Mouse (Mus musculus) forebrain, embryonic 11.5 days (tissue): ENCODE results near the gene Gcsh. TPM values are rescaled to one million over a fixed set of nuclear protein-coding genes. Genes with fewer than 3 reads are reported as not detected.

Experiments used
- ATAC-seq: fragments of 200-750 bp; cut with Nextera tagmentation; replicated peaks from 2 replicates; pipeline ENCODE4 v1.8.0; 2017; ENCODE audit warnings: moderate TSS enrichment; ENCODE audit not compliant: low FRiP score
- DNase-seq: peaks from one replicate; pipeline ENCODE4 v3.0.0-alpha.2; 2017; ENCODE audit warnings: low spot score
- H3K27ac ChIP-seq: fragments of 300-500 bp; sonication (generic); 2 replicates; pipeline ENCODE4 v1.5.1; 2014; ENCODE audit warnings: low read depth, low read length
- H3K27me3 ChIP-seq: fragments of 300-500 bp; sonication (generic); 2 replicates; pipeline ENCODE4 v1.6.1; 2014; ENCODE audit warnings: mild to moderate bottlenecking, low read length, mixed read lengths; ENCODE audit not compliant: control insufficient read depth, insufficient read depth
- H3K36me3 ChIP-seq: fragments of 300-500 bp; sonication (generic); 2 replicates; pipeline ENCODE4 v1.6.1; 2014; ENCODE audit warnings: mild to moderate bottlenecking, low read length, moderate library complexity, mixed read lengths; ENCODE audit not compliant: control insufficient read depth, insufficient read depth
- H3K4me1 ChIP-seq: fragments of 300-500 bp; sonication (generic); replicated peaks from 2 replicates; pipeline ENCODE4 v1.6.1; 2014; ENCODE audit warnings: low read length, mixed read lengths; ENCODE audit not compliant: control insufficient read depth, insufficient read depth
- H3K4me2 ChIP-seq: fragments of 300-500 bp; sonication (generic); 2 replicates; pipeline ENCODE4 v1.6.1; 2014; ENCODE audit warnings: low read depth, mild to moderate bottlenecking, low read length, moderate library complexity, mixed read lengths; ENCODE audit not compliant: severe bottlenecking
- H3K4me3 ChIP-seq: fragments of 300-500 bp; sonication (generic); 2 replicates; pipeline ENCODE4 v1.5.1; 2014; ENCODE audit warnings: low read depth, low read length
- H3K9ac ChIP-seq: fragments of 300-500 bp; sonication (generic); 2 replicates; pipeline ENCODE4 v1.6.1; 2014; ENCODE audit warnings: low read length
- H3K9me3 ChIP-seq: fragments of 300-500 bp; sonication (generic); 2 replicates; pipeline ENCODE4 v1.6.1; 2016; ENCODE audit warnings: low read length, mixed read lengths; ENCODE audit not compliant: control insufficient read depth
- WGBS: fragments of 180-500 bp; shearing (Covaris S2); extraction: QIAGEN DNeasy Blood & Tissue Kit; methylation state at CpG from one replicate; pipeline ENCODE4 v1.1.7; 2014; 5-methylcytosine and 5-hydroxymethylcytosine counted together
- polyA plus RNA-seq: library from polyadenylated mRNA; unstranded; fragments of >200 nt; fragmentation: Nextera tagmentation; extraction: Ambion mirVana; gene quantifications from 2 replicates; pipeline ENCODE4 v1.2.1, GENCODE M21; 2014

Gene Gcsh
- polyA plus RNA-seq, 1 experiment from 2014 or later: 159 TPM

DNA sequence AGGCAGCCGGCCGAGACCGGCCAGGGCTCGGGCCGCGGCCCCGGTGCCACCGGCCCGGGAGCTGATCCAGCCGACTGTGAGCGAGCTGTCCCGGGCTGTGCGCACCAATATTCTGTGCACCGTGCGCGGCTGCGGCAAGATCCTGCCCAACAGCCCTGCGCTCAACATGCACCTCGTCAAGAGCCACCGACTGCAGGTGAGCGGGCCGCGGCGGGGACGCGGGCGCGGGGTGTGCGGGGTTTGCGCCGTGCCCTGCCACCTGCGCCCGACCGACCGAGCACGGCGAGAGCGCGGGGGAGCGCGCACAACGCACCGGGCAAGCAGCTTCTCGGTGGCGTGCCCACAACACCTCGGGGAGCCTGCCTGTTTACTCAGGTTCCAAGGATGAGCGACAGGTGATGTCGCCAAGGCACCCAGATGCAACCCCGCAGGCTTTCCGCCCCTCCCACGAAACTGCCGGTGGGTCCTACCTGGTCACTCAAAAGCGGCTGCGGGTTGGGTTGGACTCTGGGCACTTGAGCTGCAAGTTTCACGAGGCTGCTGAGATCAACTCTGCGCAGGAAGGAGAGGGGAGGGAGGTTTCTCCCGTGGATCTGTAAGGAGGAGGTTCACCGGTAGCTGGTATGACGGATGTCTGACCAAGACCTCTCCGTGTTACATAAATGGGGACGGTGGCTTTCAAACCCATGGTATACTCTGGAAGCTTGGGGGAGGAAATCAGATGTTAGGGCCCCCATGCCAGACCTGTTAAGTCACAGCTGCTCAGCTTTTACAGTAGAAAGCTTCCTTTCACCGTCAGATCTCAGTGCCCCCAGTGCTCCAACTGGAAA, 49.6 kb downstream of the Gcsh start:
- no peaks in the 10 kb centered on the region for H3K36me3 ChIP-seq
- H3K27me3 ChIP-seq: no peaks in the 10 kb centered on the region
- H3K27ac ChIP-seq: no peak overlapping the region
- H3K4me3 ChIP-seq: peak overlapping the region; percentile 94
- peak; percentile 58 for DNase-seq
- ATAC-seq: peak; percentile 81; the same call in 1 of the 2 replicates
- WGBS: under 1% methylated on average over 62 of the region's 62 CpGs
- peak overlapping the region; percentile 85 for H3K9ac ChIP-seq
- H3K9me3 ChIP-seq: no peaks in the 10 kb centered on the region
- H3K4me2 ChIP-seq: peak overlapping the region; percentile 97
- peaks cover 9% of the 10 kb centered on the region for H3K4me1 ChIP-seq

DNA sequence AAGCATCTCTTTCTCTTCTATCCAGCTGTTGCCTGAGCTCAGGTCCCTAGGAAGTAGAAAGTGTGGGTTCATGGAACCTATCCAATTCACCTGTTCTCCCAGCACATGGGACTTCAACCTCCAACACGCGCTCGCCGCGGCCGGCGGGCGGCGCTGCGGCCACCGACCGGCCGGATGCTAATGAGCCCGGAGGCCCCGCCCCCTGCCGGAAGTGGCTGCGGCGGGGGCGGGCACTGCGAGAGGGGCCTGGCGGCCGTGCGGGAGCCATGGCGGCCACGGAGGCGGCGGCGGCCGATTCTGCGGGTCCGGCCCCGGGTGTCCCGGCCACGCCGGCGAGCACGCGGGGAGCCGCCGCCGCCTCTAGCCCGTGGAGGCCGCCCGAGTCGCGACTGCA, 50.2 kb downstream of the Gcsh start, which contains the start of gene Atmin:
TSS of gene Atmin (plus strand) at position 233 of the 394 bp plus-strand sequence.
- Histone ChIP-seq H3K4me1 (peaks cover 9% of the 10 kb centered on the region), H3K27ac (no peak within 1 kb of the TSS), H3K4me2 (peak within 1 kb of the TSS; percentile 97), H3K36me3 (no peaks in the 10 kb centered on the region), H3K9ac (peak within 1 kb of the TSS; percentile 85), H3K9me3 (no peaks in the 10 kb centered on the region), H3K4me3 (peak within 1 kb of the TSS; percentile 94), H3K27me3 (no peaks in the 10 kb centered on the region)
- 0% methylated on average over 44 of the region's 46 CpGs for WGBS
- peak; percentile 92 for ATAC-seq
- DNase-seq: peak; percentile 93

DNA sequence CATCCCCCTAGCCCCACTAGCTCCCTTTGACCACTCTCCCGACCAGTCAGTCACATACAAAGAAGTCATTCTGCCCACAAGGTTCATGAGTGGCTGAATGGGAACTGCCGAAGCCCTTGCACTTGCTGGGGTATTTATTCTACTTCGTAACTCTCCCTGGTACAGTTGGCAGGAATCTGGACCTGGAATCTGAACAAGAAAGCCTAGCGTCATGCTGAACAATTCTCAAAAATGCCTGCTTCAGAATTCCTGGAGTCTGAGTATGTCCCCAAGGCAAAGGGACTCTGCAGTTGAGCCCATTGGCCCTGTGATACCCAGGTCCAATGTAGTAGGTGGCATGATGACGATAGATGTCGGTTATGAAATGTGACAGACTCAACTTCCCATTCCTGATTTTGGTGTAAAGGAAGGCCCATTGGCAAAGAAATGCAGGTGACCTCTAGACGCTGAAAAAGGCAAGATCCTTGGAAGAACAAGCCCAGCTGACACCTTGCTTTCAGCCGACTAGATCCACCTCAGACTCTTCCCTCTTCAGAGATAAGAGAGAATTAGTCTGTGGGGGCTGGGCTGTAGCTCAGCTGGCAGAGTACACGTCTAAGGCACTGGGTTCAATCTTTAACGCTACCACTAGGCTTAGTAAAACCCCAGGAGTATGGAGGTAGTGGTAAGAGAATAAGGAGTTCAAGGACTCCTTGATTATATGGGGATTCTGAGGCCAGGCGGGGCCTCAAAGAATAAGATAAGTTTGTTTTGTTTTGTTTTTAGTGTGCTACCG, 50.9 kb downstream of the Gcsh start:
- 81% methylated on average over 12 of the region's 12 CpGs for WGBS
- H3K27me3 ChIP-seq: no peaks in the 10 kb centered on the region
- no peaks in the 10 kb centered on the region for H3K9me3 ChIP-seq
- no peak overlapping the region for H3K9ac ChIP-seq
- ATAC-seq: no peak
- H3K4me1 ChIP-seq: peaks cover 9% of the 10 kb centered on the region
- no peaks in the 10 kb centered on the region for H3K36me3 ChIP-seq
- no peak for DNase-seq
- H3K4me2 ChIP-seq: no peak overlapping the region
- no peak overlapping the region for H3K27ac ChIP-seq
- no peak overlapping the region for H3K4me3 ChIP-seq

DNA sequence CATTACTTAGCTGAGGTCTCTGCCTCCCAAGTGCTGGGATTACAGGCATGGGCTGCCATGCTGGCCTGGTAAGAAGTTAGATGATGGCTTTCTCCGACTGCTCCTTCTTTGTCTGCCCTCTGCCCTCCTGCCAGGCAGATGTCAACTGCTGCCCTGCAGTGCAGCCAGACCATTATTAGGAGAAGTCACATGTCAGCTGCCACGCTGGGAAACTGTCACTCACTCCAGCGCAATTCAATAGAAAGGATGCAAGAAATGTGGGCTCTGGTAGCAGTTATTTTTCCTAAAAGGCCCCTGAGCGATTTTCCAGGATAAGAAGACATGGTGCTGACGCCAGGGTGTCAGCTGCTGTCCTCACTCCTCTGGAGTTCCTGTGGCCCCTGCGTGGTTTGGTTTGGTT, 57.8 kb downstream of the Gcsh start:
- H3K9me3 ChIP-seq: no peaks in the 10 kb centered on the region
- H3K27me3 ChIP-seq: no peaks in the 10 kb centered on the region
- no peaks in the 10 kb centered on the region for H3K4me1 ChIP-seq
- no peak overlapping the region for H3K4me2 ChIP-seq
- ATAC-seq (no peak), DNase-seq (no peak)
- no peak overlapping the region for H3K9ac ChIP-seq
- 55% methylated on average over 6 of the region's 6 CpGs for WGBS
- H3K27ac ChIP-seq: no peak overlapping the region
- no peak overlapping the region for H3K4me3 ChIP-seq
- H3K36me3 ChIP-seq: peaks cover 5% of the 10 kb centered on the region

DNA sequence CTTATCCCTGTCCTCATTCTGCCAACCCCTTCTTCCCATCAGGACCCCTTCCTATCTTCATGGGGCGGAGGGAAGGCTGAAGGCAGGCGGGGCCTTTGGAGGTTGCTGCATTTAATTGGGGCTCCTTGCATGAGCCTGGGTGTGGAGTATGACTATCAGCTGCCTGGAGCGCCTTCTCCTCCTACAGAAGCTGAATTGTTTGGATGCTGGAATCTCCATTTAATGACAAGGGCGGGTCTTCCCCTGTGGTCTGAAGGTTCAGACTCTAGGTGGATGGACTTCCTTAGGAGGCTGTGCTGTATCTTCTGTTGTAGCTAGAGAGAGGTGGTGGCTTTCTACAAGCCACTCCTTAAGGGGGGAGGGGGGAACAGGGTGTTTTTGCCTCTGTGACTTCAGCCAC, 58.4 kb downstream of the Gcsh start:
- Histone ChIP-seq H3K4me3 (no peak overlapping the region), H3K4me1 (no peaks in the 10 kb centered on the region), H3K27me3 (no peaks in the 10 kb centered on the region), H3K9ac (no peak overlapping the region), H3K4me2 (no peak overlapping the region), H3K36me3 (peaks cover 5% of the 10 kb centered on the region), H3K9me3 (no peaks in the 10 kb centered on the region), H3K27ac (no peak overlapping the region)
- DNase-seq (no peak), ATAC-seq (no peak)
- 87% methylated on average over 4 of the region's 4 CpGs for WGBS

Other genes starting within 250 kb of the Gcsh start
- gene Cmc2, start 72.1 kb downstream of the Gcsh start, polyA plus RNA-seq: 71.4 and 83.9 TPM in 2 replicates
- 58.3 and 59.5 TPM in 2 replicates for gene Cenpn, start 71.8 kb downstream of the Gcsh start, polyA plus RNA-seq
- gene Atmin, start 50.1 kb downstream of the Gcsh start, polyA plus RNA-seq: 18.6 and 19.8 TPM in 2 replicates
- 2.8 and 4.4 TPM in 2 replicates for gene 1700030J22Rik, start 14.6 kb downstream of the Gcsh start, polyA plus RNA-seq
- gene Pkd1l2, start 88.9 kb upstream of the Gcsh start, polyA plus RNA-seq: not detected in 2 replicates
- 0.19 TPM in 1 of 2 replicates, not detected in the other for gene Bco1, start 102.3 kb upstream of the Gcsh start, polyA plus RNA-seq
- 3.1 and 3.4 TPM in 2 replicates for gene Gan, start 164.6 kb upstream of the Gcsh start, polyA plus RNA-seq